Mouse (Mus musculus): Measurements from ENCODE around the gene Idnk. TPM values are rescaled to one million over a fixed set of nuclear protein-coding genes. Genes with fewer than 3 reads are reported as not detected.
A peak's percentile ranks its signal among the peaks of the same experiment; 100 is the strongest.

The Idnk gene
- polyA plus RNA-seq, 1 experiment: 39.6 TPM

DNA sequence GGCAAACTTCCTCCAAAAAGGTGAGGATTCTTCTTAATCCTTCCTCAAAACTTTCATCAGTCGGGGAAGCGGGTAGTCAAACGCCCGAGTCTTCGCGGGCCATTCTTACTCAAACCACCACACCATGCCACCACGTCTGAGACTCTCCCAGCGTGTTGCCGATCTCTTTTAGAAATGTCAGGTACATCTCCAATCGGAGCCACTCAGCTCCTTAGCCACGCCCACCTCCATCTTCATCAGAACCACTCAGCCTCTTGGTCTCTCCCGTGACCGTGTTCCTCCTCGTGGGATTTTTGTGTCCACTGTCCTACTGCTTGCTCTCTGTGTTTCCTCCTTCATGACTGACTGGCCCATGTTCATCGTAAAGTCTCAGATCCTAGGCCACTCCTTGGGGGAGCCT is 3.3 kb downstream of the Idnk start:
- no peak overlapping the region for H3K4me3 ChIP-seq (replicated peaks; ENCODE audit: insufficient read depth, low read depth, low read length)
- H3K4me1 ChIP-seq (ENCODE audit: control insufficient read depth, insufficient read depth, low read length): peaks cover 5% of the 10 kb centered on the region
- H3K27me3 ChIP-seq (ENCODE audit: control insufficient read depth, insufficient read depth, low read length): no peaks in the 10 kb centered on the region
- WGBS: 93% methylated on average over 15 of the region's 15 CpGs
- no peak for TF ChIP-seq POLR2A (IDR thresholded peaks at IDR 0.05; ENCODE audit: borderline replicate concordance, insufficient read depth, low read length)
- TF ChIP-seq CTCF (IDR thresholded peaks at IDR 0.05; ENCODE audit: borderline replicate concordance, insufficient read depth, low read depth, low read length): no peak
- no peak for DNase-seq
- H3K27ac ChIP-seq (ENCODE audit: insufficient read depth, low read length): no peak overlapping the region

DNA sequence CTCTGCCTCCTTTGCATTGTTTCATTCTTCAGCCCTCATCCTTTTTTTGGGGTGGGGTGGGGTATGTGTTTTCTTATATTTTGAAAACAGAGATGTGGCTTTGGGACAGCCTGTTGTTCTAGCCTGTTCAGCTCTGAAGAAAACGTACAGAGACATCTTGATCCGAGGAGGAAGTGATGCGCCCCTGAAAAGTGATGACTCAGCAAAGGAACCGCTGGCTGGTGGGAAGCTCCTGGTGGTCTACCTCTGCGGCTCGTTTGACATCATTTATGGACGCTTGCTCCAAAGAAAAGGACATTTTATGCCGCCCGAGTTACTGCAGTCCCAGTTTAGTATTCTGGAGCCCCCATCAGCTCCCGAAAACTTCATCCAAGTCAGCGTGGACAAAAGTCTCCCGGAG is 5.9 kb downstream of the Idnk start:
- no peak for DNase-seq
- Histone ChIP-seq H3K4me3 (replicated peaks; ENCODE audit: insufficient read depth, low read depth, low read length) (no peak overlapping the region), H3K27ac (ENCODE audit: insufficient read depth, low read length) (no peak overlapping the region), H3K4me1 (ENCODE audit: control insufficient read depth, insufficient read depth, low read length) (no peaks in the 10 kb centered on the region), H3K27me3 (ENCODE audit: control insufficient read depth, insufficient read depth, low read length) (no peaks in the 10 kb centered on the region)
- 94% methylated on average over 12 of the region's 12 CpGs for WGBS
- no peak for TF ChIP-seq POLR2A (IDR thresholded peaks at IDR 0.05; ENCODE audit: borderline replicate concordance, insufficient read depth, low read length)
- TF ChIP-seq CTCF (IDR thresholded peaks at IDR 0.05; ENCODE audit: borderline replicate concordance, insufficient read depth, low read depth, low read length): no peak

DNA sequence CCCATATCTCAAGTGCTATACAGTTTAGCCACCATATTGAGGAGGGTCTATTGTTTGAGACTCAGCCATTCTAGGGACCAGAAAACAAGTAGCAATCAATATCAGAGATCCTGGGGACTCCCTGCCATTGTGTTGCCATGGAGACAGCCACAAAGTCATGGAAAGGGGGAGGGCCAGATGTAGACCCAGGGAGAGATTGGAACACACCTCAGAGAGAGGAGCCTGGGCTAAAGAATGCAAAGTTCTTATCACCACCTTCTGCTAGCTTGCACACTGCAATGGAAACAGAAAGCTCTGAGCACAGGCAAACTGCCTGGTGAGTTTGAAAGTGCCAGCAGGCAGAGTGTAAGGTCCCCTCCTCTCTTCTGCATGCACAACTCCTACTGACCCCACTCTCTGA is 10.7 kb downstream of the Idnk start:
- TF ChIP-seq CTCF (IDR thresholded peaks at IDR 0.05; ENCODE audit: borderline replicate concordance, insufficient read depth, low read depth, low read length) (no peak), POLR2A (IDR thresholded peaks at IDR 0.05; ENCODE audit: borderline replicate concordance, insufficient read depth, low read length) (no peak)
- Histone ChIP-seq H3K27ac (ENCODE audit: insufficient read depth, low read length) (no peak overlapping the region), H3K4me1 (ENCODE audit: control insufficient read depth, insufficient read depth, low read length) (no peaks in the 10 kb centered on the region), H3K27me3 (ENCODE audit: control insufficient read depth, insufficient read depth, low read length) (no peaks in the 10 kb centered on the region), H3K4me3 (replicated peaks; ENCODE audit: insufficient read depth, low read depth, low read length) (no peak overlapping the region)
- DNase-seq: no peak

DNA sequence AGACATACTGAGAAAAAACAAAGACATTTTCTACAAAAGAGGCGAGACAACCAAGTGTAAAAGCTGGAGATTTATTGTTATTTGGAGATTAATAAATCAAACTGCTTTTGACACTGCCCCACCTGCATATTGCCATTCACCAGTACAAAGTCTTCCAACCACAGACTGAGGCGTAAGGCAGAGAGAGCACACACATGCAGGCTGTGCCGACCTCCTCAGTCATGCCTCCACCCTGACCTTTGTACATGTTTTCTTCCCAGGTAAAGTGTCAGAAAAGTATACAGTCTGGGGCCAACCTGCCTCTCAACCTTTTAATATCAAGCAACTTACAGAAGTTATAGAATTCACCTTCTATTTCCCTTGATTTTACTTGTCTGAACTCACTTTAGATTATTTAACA is 18.7 kb downstream of the Idnk start:
- H3K4me3 ChIP-seq (replicated peaks; ENCODE audit: insufficient read depth, low read depth, low read length): no peak overlapping the region
- H3K27me3 ChIP-seq (ENCODE audit: control insufficient read depth, insufficient read depth, low read length): no peaks in the 10 kb centered on the region
- no peak overlapping the region for H3K27ac ChIP-seq (ENCODE audit: insufficient read depth, low read length)
- WGBS: 91% methylated on average over 3 of the region's 3 CpGs
- TF ChIP-seq CTCF (IDR thresholded peaks at IDR 0.05; ENCODE audit: borderline replicate concordance, insufficient read depth, low read depth, low read length): no peak
- no peak for TF ChIP-seq POLR2A (IDR thresholded peaks at IDR 0.05; ENCODE audit: borderline replicate concordance, insufficient read depth, low read length)
- H3K4me1 ChIP-seq (ENCODE audit: control insufficient read depth, insufficient read depth, low read length): no peaks in the 10 kb centered on the region
- no peak for DNase-seq

DNA sequence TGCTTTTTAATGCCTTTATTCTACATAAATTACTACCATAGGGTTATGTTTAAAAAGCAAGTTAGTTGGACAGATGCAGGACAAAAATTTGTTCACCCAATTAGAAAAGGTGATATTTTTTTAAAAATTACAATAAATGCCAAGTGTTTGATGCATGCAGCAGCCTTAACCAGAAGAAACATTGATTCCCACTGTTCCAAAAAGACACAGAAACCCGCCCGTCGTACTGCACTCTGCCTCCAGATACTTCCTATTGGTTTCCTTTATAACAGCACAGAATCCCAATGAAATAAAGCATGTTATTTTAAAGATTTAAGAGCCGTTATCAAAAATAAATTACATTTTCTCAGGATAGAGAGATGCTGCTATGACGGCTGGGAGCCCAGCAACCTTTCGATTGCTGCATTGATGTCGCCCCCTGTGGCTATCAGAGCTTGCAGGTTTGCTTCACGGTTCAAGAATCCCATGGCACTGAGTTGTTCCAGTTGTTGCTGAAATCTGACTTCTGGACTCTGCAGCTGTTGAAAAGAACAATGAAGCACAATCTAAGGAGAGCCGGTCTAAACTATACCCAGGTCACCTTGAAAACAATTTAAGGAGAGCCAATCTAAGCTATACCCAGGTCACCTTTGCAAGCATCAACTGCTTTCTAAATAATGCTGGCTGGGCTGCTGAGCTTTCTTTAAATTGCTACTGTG is 20.2 kb downstream of the Idnk start:
- Histone ChIP-seq H3K4me1 (ENCODE audit: control insufficient read depth, insufficient read depth, low read length) (no peaks in the 10 kb centered on the region), H3K27ac (ENCODE audit: insufficient read depth, low read length) (no peak overlapping the region), H3K27me3 (ENCODE audit: control insufficient read depth, insufficient read depth, low read length) (no peaks in the 10 kb centered on the region), H3K4me3 (replicated peaks; ENCODE audit: insufficient read depth, low read depth, low read length) (no peak overlapping the region)
- WGBS: 75% methylated on average over 9 of the region's 9 CpGs
- peak; percentile 94 to 96 for DNase-seq
- TF ChIP-seq CTCF (IDR thresholded peaks at IDR 0.05; ENCODE audit: borderline replicate concordance, insufficient read depth, low read depth, low read length) (no peak), POLR2A (IDR thresholded peaks at IDR 0.05; ENCODE audit: borderline replicate concordance, insufficient read depth, low read length) (no peak)

DNA sequence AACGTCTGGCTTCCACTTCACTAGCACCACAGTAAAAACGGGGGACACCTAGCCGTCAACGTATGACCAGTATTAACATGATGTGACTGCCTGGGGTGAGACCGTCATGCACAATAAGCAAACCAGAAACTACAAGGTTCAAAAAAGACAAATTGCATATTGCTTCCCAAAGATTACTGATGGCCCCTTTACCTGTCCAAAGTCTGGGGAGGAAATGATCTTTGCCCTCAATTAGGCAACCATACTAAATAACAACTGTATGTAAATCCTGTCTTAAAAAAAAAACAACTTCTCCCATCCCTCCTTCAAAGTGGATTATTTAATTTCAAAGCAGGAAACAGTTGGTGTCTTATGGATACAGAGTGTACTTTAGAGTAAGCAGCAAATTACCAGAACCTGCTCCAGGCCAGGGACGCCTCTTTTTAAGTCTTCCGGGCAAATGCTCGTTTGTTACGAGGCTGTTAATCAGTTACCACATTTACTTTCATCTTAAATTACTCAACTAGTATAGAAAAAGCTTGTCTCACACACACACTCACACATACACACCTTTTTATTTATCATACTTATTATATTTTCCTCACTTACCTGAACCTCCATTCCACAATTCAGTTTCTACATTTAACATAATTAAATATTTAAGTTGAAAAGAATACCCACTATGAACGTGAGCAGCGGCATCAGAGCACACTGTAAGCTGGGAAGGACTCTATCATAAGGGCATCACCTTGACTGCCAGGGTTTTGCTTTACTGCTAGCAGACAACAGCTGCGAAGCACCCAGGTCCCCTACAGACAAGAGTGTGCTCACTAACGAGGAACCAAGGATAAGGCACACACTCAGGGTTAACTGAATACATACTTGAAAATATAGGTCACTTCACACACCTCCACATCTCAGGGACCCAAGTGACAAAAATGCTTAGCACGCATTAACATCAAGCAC is 24.4 kb downstream of the Idnk start:
- DNase-seq: no peak
- Histone ChIP-seq H3K27me3 (ENCODE audit: control insufficient read depth, insufficient read depth, low read length) (no peaks in the 10 kb centered on the region), H3K4me3 (replicated peaks; ENCODE audit: insufficient read depth, low read depth, low read length) (no peak overlapping the region), H3K27ac (ENCODE audit: insufficient read depth, low read length) (no peak overlapping the region), H3K4me1 (ENCODE audit: control insufficient read depth, insufficient read depth, low read length) (0 out of 2 replicates have a peak, but pooled peaks cover 4% of the 10 kb centered on the region)
- 84% methylated on average over 14 of the region's 14 CpGs for WGBS
- TF ChIP-seq POLR2A (IDR thresholded peaks at IDR 0.05; ENCODE audit: borderline replicate concordance, insufficient read depth, low read length): no peak

DNA sequence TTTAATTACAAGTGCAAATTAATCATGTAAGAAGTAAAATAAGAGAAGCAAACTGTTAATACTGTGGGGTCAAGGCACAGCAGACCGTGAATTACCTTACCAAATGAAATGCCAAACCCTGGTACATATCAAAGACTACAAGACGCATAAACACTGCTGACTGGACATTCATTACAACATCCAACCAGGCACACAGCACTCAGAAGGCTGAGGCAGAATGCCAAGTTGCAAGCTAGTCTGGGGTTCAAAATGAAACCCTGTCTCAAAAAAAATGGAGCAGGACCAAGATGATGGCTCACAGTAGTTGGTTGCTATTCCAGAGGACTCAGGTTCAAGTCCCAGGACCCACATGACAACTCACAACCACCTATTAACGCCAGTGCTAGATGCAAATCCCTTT is 26.7 kb downstream of the Idnk start:
- Histone ChIP-seq H3K27ac (ENCODE audit: insufficient read depth, low read length) (no peak overlapping the region), H3K4me1 (ENCODE audit: control insufficient read depth, insufficient read depth, low read length) (0 out of 2 replicates have a peak, but pooled peaks cover 4% of the 10 kb centered on the region), H3K4me3 (replicated peaks; ENCODE audit: insufficient read depth, low read depth, low read length) (no peak overlapping the region), H3K27me3 (ENCODE audit: control insufficient read depth, insufficient read depth, low read length) (no peaks in the 10 kb centered on the region)
- no peak for DNase-seq
- TF ChIP-seq POLR2A (IDR thresholded peaks at IDR 0.05; ENCODE audit: borderline replicate concordance, insufficient read depth, low read length) (no peak), CTCF (IDR thresholded peaks at IDR 0.05; ENCODE audit: borderline replicate concordance, insufficient read depth, low read depth, low read length) (no peak)
- WGBS: 70% methylated on average over 3 of the region's 3 CpGs

DNA sequence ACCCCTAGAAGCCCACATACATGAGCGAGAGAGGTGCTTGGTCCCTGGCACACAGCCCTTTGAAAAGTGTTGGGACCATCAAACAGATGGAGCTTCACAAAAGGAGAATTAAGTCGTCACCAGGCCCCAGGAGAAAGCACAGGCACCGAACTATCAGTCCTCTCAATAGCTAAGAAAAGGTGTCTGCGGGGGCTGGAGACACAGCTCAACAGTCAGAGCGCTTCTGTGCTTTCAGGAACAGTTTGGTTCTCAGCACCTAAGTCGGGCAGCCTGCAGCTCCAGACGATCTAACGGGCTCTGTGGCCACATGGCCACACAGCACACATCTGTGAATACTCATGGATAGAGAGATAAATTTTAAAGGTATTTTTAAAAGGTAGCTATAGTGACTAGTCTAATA is 28.8 kb downstream of the Idnk start:
- H3K27me3 ChIP-seq (ENCODE audit: control insufficient read depth, insufficient read depth, low read length): no peaks in the 10 kb centered on the region
- TF ChIP-seq POLR2A (IDR thresholded peaks at IDR 0.05; ENCODE audit: borderline replicate concordance, insufficient read depth, low read length) (no peak), CTCF (IDR thresholded peaks at IDR 0.05; ENCODE audit: borderline replicate concordance, insufficient read depth, low read depth, low read length) (no peak)
- 0 out of 2 replicates have a peak, but pooled peaks cover 4% of the 10 kb centered on the region for H3K4me1 ChIP-seq (ENCODE audit: control insufficient read depth, insufficient read depth, low read length)
- WGBS: 28% methylated on average over 8 of the region's 8 CpGs
- DNase-seq: no peak
- no peak overlapping the region for H3K27ac ChIP-seq (ENCODE audit: insufficient read depth, low read length)
- no peak overlapping the region for H3K4me3 ChIP-seq (replicated peaks; ENCODE audit: insufficient read depth, low read depth, low read length)

All from cerebellum, adult 2 months (tissue).